Mouse (Mus musculus) lung, embryonic 14.5 days (tissue): ENCODE data around the gene Trip4. TPM values are rescaled to one million over a fixed set of nuclear protein-coding genes. Genes with fewer than 3 reads are reported as not detected.

Experiments used
- ATAC-seq: fragments of 200-750 bp; cut with Nextera tagmentation; 2 replicates; pipeline ENCODE4 v1.8.0; 2017; ENCODE audit warnings: mild to moderate bottlenecking, moderate TSS enrichment, moderate library complexity; ENCODE audit not compliant: insufficient read depth
- DNase-seq: peaks from one replicate; pipeline ENCODE4 v3.0.0-alpha.2; 2015
- H3K27ac ChIP-seq: fragments of 300-500 bp; sonication (generic); 2 replicates; pipeline ENCODE4 v1.5.1; 2014; ENCODE audit warnings: low read depth, mild to moderate bottlenecking, moderate library complexity
- H3K27me3 ChIP-seq: fragments of 300-500 bp; sonication (generic); 2 replicates; pipeline ENCODE4 v1.6.1; 2014; ENCODE audit warnings: low read length, control low read depth; ENCODE audit not compliant: insufficient read depth
- H3K36me3 ChIP-seq: fragments of 300-500 bp; sonication (generic); 2 replicates; pipeline ENCODE4 v1.6.1; 2014; ENCODE audit warnings: control low read depth; ENCODE audit not compliant: insufficient read depth
- H3K4me1 ChIP-seq: fragments of 300-500 bp; sonication (generic); 2 replicates; pipeline ENCODE4 v1.6.1; 2014; ENCODE audit warnings: antibody characterized with exemption, control low read depth; ENCODE audit not compliant: insufficient read depth
- H3K4me2 ChIP-seq: fragments of 300-500 bp; sonication (generic); 2 replicates; pipeline ENCODE4 v1.6.1; 2014; ENCODE audit warnings: mild to moderate bottlenecking
- H3K4me3 ChIP-seq: fragments of 300-500 bp; sonication (generic); 2 replicates; pipeline ENCODE4 v1.5.1; 2014; ENCODE audit warnings: low read depth, low read length
- H3K9ac ChIP-seq: fragments of 300-500 bp; sonication (generic); 2 replicates; pipeline ENCODE4 v1.6.1; 2014
- H3K9me3 ChIP-seq: fragments of 300-500 bp; sonication (generic); 2 replicates; pipeline ENCODE4 v1.6.1; 2016; ENCODE audit warnings: low read depth, low read length, control low read depth
- CTCF ChIP-seq: IDR thresholded peaks from 2 replicates; pipeline ENCODE4 v1.5.1; 2016; ENCODE audit warnings: antibody characterized with exemption, low read depth
- WGBS: fragments of 180-500 bp; shearing (Covaris S2); extraction: QIAGEN DNeasy Blood & Tissue Kit; methylation state at CpG from one replicate; pipeline ENCODE4 v1.1.7; 2014; 5-methylcytosine and 5-hydroxymethylcytosine counted together
- polyA plus RNA-seq: library from polyadenylated mRNA; unstranded; fragments of >200 nt; fragmentation: Nextera tagmentation; extraction: Ambion mirVana; gene quantifications from 2 replicates; pipeline ENCODE4 v1.2.1, GENCODE M21; 2014

Trip4 gene
- polyA plus RNA-seq, 1 experiment from 2014 or later, result 34.0 TPM

DNA sequence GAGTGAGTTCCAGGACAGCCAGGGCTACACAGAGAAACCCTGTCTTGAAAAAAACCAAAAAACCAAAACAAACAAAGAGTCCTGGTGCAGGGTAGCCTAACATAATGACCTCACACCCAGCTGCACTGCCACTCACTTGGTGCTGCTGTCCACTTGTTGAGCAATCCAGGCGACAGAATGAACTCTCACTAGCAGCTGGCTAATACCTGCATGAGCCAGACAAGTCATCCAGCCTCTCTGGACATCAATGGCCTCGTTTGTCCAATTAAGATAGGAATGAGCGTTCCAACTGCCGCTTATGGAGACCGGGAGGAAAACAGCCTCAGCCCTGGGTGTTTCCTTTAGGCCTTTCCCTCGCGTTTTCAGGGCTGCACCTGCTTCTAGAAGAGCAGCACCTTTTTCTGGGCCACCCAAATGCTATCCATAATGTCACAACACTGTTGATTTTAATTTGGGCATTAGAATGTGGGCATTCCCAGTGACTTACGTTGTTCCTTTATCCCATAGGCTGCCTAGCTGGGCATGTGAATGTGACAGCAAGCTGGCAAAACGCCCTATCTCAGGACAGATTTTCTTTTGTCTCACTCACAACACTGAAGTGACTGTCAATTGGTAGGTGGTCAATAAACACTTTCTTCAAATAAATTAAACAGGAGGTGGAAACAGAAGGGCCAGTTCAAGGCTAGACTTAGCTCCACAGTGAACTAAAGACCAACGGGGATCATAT, 73.8 kb downstream of the Trip4 start:
- no peak overlapping the region for H3K27ac ChIP-seq
- peaks cover 19% of the 10 kb centered on the region for H3K36me3 ChIP-seq
- H3K27me3 ChIP-seq, result no peaks in the 10 kb centered on the region
- no peaks in the 10 kb centered on the region for H3K9me3 ChIP-seq
- 77% methylated on average over 10 of the region's 10 CpGs for WGBS
- no peak overlapping the region for H3K9ac ChIP-seq
- no peak for TF ChIP-seq CTCF
- H3K4me2 ChIP-seq, result no peak overlapping the region
- H3K4me3 ChIP-seq, result no peak overlapping the region
- H3K4me1 ChIP-seq, result no peaks in the 10 kb centered on the region; the same call in 1 of the 2 replicates
- ATAC-seq (no peak), DNase-seq (no peak)

DNA sequence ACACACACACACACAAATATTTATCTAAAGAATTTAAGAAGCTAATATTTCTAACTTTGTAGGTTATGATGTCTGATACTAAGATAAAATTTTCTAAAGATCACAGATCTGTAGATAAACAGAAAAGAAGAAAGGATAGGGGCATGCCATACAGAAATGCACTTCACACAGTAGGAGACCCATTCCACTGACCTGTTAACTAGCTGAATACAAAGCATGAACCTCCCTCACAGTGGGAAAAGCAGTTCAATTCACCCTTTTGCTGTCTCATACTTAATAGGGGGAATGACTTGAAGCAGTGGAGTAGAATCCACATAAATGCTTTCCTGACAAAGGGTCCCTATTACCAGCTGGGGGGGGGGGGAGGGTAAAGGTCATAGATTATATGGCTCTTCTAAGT, 75.0 kb downstream of the Trip4 start:
- TF ChIP-seq CTCF, result no peak
- no peak for DNase-seq
- no peak overlapping the region for H3K4me3 ChIP-seq
- no peaks in the 10 kb centered on the region; the same call in 1 of the 2 replicates for H3K4me1 ChIP-seq
- no peak overlapping the region for H3K27ac ChIP-seq
- H3K27me3 ChIP-seq, result no peaks in the 10 kb centered on the region
- ATAC-seq, result no peak
- peaks cover 19% of the 10 kb centered on the region for H3K36me3 ChIP-seq
- no peaks in the 10 kb centered on the region for H3K9me3 ChIP-seq
- H3K9ac ChIP-seq, result no peak overlapping the region
- no peak overlapping the region for H3K4me2 ChIP-seq

DNA sequence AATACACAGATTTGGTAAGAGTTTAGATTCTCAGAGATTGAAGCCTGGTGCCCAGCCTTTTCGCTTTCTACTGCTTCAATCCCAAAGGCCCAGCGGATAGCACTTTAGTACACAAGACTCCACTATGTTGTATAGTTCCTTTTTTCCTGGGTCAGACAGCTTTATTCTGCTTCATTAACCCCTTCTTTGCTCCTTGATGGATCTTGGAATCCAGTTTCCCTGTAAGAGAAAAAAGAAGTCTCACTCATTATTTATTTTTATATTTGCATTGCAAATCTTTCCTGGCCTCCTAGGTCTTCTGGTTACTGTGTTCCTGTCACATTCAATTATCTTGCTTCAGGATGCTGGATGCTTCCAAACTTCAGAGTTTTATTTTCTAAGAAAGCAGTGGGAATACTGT, 75.4 kb downstream of the Trip4 start:
- H3K4me1 ChIP-seq, result no peaks in the 10 kb centered on the region; the same call in 1 of the 2 replicates
- peaks cover 17% of the 10 kb centered on the region for H3K36me3 ChIP-seq
- DNase-seq, result no peak
- H3K9ac ChIP-seq, result no peak overlapping the region
- WGBS, result 85% methylated on average over 2 of the region's 2 CpGs
- H3K27ac ChIP-seq, result no peak overlapping the region
- TF ChIP-seq CTCF, result no peak
- H3K9me3 ChIP-seq, result no peaks in the 10 kb centered on the region
- no peak overlapping the region for H3K4me3 ChIP-seq
- no peak for ATAC-seq
- H3K27me3 ChIP-seq, result no peaks in the 10 kb centered on the region
- H3K4me2 ChIP-seq, result no peak overlapping the region

DNA sequence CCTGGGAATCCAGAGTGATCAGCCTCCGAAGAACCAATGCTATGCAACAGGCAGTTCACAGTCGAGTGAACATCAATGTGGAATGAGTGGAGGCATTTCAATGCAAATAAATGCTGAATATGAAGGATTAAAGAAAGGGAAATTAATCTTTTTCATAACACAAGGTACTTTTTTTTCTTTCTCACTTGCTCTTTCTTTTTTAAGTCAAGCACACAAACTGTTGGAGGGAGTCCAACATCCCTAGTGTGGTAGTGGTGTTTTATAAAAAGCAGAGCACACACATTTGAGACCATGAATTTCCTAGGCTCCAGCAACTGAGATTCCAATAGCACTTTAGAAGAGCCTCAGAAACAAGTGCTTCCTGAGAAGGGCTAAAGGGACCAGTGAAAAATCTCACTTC, 76.6 kb downstream of the Trip4 start:
- no peaks in the 10 kb centered on the region for H3K9me3 ChIP-seq
- ATAC-seq (no peak), DNase-seq (peak; percentile 59)
- no peaks in the 10 kb centered on the region; the same call in 1 of the 2 replicates for H3K4me1 ChIP-seq
- no peak overlapping the region for H3K9ac ChIP-seq
- peaks cover 10% of the 10 kb centered on the region for H3K36me3 ChIP-seq
- no peak for TF ChIP-seq CTCF
- no peaks in the 10 kb centered on the region for H3K27me3 ChIP-seq
- no peak overlapping the region for H3K4me3 ChIP-seq
- H3K4me2 ChIP-seq, result no peak overlapping the region
- peak overlapping the region; percentile 55 for H3K27ac ChIP-seq
- WGBS, result 55% methylated on average over 2 of the region's 2 CpGs

DNA sequence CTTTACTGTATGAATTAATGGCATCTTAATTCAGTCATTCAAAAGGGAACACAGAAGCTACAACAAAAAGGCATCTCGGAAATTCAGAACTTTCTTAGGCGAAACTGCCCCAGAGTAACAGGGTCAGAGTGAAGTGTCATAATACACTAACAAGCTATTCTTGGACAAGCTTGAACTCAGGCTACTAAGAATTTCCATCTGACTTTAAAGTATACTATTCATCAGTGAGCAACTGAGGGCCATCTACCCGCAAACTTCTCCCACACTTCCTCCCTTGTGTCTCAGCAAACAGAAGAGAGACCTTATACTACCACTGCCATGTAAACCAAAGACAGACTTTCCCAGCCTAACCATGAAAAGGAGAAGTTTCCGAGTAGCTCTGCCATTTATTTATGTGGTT, 77.4 kb downstream of the Trip4 start:
- ATAC-seq (no peak), DNase-seq (no peak)
- H3K9ac ChIP-seq, result no peak overlapping the region
- H3K9me3 ChIP-seq, result no peaks in the 10 kb centered on the region
- H3K4me3 ChIP-seq, result no peak overlapping the region
- TF ChIP-seq CTCF, result no peak
- 46% methylated on average over 4 of the region's 4 CpGs for WGBS
- no peaks in the 10 kb centered on the region for H3K27me3 ChIP-seq
- no peak overlapping the region for H3K4me2 ChIP-seq
- H3K27ac ChIP-seq, result no peak overlapping the region
- H3K36me3 ChIP-seq, result peaks cover 7% of the 10 kb centered on the region; the same call in 1 of the 2 replicates
- peaks cover 1% of the 10 kb centered on the region for H3K4me1 ChIP-seq

DNA sequence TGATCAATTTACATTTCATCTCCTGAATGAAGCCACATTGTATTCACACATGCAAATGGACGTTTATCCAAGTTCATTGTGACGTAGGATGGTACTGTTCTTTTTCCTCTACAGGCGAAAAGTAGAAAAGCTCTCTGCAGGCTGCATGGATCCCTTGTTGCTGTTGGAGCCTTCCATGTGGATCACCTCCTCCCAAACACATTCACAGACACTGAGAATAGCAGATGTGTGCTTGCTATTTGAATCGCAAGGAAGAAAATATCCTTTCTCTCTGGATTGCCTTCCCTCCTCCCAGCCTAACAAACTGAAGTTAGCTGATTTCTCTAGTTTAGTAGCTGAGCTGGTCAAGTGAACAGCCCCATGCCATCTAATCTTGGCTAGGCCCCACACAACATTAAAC, 78.3 kb downstream of the Trip4 start:
- no peak overlapping the region for H3K4me2 ChIP-seq
- no peak overlapping the region for H3K4me3 ChIP-seq
- peaks cover 8% of the 10 kb centered on the region for H3K4me1 ChIP-seq
- 77% methylated on average over 4 of the region's 4 CpGs for WGBS
- no peak for TF ChIP-seq CTCF
- peaks cover 7% of the 10 kb centered on the region; the same call in 1 of the 2 replicates for H3K36me3 ChIP-seq
- no peak overlapping the region for H3K27ac ChIP-seq
- no peak overlapping the region for H3K9ac ChIP-seq
- DNase-seq, result no peak
- no peaks in the 10 kb centered on the region for H3K27me3 ChIP-seq
- no peak for ATAC-seq
- H3K9me3 ChIP-seq, result no peaks in the 10 kb centered on the region

DNA sequence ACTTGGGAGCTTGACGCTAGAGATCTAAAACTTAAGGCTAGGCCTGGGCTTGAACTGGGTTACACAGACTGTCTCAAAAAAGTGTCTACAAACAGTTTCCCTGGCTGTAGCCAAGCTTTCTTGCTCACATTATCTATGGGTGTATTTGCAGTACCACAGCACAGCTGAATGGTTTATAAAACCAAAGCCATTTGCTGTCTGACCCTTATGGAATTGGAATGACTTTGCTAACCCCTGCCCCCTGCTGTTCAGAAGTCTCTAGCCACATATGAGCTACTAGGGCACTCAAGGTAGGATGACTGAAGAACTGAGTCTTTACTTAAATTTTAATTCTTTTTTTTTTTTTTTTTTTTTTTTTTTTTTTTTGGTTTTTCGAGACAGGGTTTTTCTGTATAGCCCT, 79.2 kb downstream of the Trip4 start:
- no peak for ATAC-seq
- WGBS, result 90% methylated on average over 1 of the region's 2 CpGs
- TF ChIP-seq CTCF, result peak; percentile 64
- Histone ChIP-seq H3K9ac (no peak overlapping the region), H3K4me1 (peaks cover 11% of the 10 kb centered on the region), H3K4me2 (no peak overlapping the region), H3K27me3 (no peaks in the 10 kb centered on the region), H3K27ac (no peak overlapping the region), H3K36me3 (peaks cover 7% of the 10 kb centered on the region; the same call in 1 of the 2 replicates), H3K9me3 (no peaks in the 10 kb centered on the region), H3K4me3 (no peak overlapping the region)
- peak; percentile 84 for DNase-seq
